Mouse (Mus musculus) ZHBTc4 (cell line): ENCODE measurements at regions not wholly inside any gene's neighbourhood (a gene's known extent, or its start where the extent isn't known, plus 50 kb on each side); places are given as distances from the start of the nearest gene placed in this dataset.
A peak's percentile ranks its signal among the peaks of the same experiment; 100 is the strongest.
"Not testable (repeated sequence)": the region's sequence is repeated elsewhere in the genome, so short reads cannot be mapped to it uniquely, and the experiment has no call there.

Experiments
- DNase-seq: peaks from one replicate; pipeline ENCODE4 v3.0.0-alpha.2; 2011; ENCODE audit warnings: low read depth, low spot score

DNA sequence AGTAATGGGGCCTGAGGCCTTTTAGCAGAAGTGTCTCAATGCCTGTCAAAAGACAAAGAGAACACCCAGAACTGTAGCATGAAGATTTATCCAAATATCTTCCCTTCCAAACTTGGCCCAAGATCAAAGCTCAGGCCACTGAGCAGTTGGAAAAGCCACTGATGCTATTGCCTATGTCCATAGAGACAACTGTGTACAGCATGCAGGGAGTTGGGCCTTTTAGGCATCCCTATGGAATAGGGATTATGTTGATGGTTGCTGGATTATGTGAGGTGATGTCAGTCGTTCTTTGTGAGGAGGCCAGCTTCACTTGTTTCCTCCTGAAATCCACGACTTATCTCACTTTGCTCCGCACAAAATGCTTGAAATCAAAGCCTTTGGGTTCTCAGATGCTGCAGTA is 153.1 kb upstream of the Gm17728 start:
- no peak for DNase-seq

GRCm38 (mm10) chr17:9278046-9278445 is 143.8 kb upstream of the Gm17728 start:
- DNase-seq, result not testable (repeated sequence)

GRCm38 (mm10) chr17:9279481-9279880 is 142.4 kb upstream of the Gm17728 start:
- no peak for DNase-seq

- no peak for DNase-seq
These were observed 140.0 kb upstream of the Gm17728 start for GRCm38 (mm10) chr17:9281891-9282290.

- no peak for DNase-seq
These were observed 139.3 kb upstream of the Gm17728 start for GRCm38 (mm10) chr17:9282333-9283176.

- DNase-seq, result peak; percentile 44
These were observed 135.4 kb upstream of the Gm17728 start for GRCm38 (mm10) chr17:9286431-9286830.

GRCm38 (mm10) chr17:9286834-9287233 is 135.0 kb upstream of the Gm17728 start:
- DNase-seq, result peak; percentile 55

- no peak for DNase-seq
These were observed 134.2 kb upstream of the Gm17728 start for GRCm38 (mm10) chr17:9287682-9288081.

- DNase-seq, result no peak
These were observed 130.3 kb upstream of the Gm17728 start for GRCm38 (mm10) chr17:9291601-9292000.

- no peak for DNase-seq
These were observed 129.6 kb upstream of the Gm17728 start for GRCm38 (mm10) chr17:9292296-9292695.

- no peak for DNase-seq
These were observed 125.5 kb upstream of the Gm17728 start for GRCm38 (mm10) chr17:9296371-9296770.

- DNase-seq, result no peak
These were observed 123.6 kb upstream of the Gm17728 start for GRCm38 (mm10) chr17:9298231-9298630.

DNA sequence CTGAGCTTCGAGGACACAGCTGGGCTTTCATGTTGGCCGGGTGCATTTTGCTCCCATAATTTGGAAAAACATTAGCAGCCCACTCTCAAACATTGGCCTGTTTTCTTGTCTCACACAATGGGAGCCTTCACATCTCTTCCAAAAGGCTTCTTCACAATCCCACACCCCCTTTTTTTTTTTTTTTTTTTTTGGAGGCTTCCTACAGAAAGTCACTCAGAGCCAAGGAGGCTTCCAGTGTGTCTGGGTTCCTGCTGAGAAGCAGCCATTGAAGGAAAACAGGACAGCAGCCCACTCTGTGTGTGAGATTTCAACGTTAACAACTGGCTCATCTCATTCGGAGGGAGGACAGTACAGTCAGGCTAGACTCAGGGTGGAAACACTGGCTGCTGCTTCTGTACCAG is 120.8 kb upstream of the Gm17728 start:
- no peak for DNase-seq

DNA sequence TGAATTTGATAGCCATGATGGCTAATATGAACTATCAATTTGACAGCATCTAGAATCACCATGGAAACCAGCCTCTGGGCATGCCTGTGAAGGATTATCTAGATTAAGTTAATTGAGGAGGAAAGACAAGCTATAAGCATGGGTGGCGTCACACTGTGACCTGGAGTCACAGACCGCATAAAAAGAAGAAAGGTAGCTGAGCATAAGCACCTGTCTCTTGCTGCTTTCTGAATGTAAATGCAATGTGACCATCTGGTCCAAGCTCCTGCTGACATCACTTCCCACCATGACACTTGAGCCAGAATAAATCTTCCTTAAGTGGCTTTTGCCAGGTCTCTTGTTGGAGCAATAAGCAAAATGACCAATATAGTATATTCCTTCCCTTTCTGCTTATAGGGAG is 113.4 kb upstream of the Gm17728 start:
- DNase-seq, result no peak

DNA sequence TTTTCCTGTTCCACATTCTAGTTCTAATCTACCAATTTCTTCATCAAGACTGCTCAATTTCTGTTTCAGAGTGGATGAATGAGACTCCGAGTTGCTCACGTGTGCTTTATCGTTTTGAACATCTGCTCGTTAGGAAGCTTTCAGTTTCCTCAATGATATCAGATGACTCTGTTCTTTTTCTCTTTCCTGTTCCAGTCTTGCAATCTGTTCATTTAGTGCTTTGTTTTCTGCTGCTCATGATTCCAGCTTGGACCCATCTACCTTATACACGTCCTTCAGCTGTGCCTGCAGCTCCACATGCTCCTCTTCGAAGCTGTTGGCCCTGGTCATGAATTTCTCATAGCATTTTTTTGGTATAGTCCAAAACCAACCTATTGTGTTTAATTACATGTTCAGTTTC is 99.1 kb upstream of the Gm17728 start:
- DNase-seq, result no peak

DNA sequence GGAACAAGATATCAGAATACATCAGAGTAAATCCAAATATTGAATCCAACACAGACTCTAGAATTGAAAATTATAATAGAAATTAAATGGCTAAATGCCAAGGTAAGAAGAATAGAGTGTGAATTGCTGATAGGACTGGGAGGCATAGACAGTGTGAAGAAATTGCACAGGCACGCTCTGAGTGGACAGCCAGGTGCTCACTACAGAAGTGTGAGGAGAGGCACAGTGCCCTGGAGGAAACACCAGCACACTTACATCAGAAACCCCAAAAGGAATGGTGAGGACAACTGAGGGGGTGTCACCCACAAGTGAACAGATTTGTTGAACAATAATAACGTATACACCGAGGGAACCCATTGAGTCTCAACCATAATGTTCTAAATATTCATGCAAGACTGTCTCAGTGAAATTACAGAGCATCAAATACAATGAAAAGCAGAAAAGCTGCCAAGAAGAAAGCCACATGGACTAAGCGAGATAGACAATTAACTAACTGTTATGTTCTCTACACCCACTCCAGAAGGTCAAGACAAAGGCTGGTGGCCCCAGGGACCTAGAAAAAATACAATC is 92.9 kb upstream of the Gm17728 start:
- DNase-seq, result no peak

DNA sequence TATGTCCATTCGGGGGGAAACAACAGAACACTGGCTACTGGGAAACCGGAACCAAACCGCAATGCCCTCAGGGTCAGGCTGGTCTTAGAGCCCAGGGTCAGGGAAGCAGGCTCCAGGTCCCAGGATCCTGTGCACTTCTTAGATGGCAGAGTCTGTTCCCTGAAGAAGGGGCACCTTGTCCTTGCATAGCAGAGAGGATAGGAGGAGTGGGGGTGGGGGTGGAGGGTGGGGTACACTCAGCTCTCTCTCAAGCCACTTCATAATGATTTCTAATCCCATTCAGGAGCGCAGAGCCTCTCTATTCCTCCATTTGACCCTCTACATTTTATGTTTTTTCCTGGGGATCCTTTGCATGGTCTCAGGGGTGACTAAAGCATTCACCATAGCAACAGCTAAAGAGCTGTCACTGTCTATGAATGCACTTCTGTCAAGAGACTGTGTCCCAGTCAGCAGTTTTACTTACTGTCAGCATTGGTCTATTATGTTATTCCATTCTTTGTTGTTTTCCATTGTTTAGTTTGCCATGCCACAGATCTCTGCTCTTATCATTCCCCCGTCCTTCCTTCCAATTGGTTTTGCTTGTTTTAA is 64.2 kb upstream of the Gm17728 start:
- no peak for DNase-seq
